Mouse (Mus musculus) hindbrain, embryonic 16.5 days (tissue): Measurements from ENCODE around the gene Ap5z1. TPM values are rescaled to one million over a fixed set of nuclear protein-coding genes. Genes with fewer than 3 reads are reported as not detected.
A peak's percentile ranks its signal among the peaks of the same experiment; 100 is the strongest.

Source experiments
- ATAC-seq: fragments of 200-750 bp; cut with Nextera tagmentation; 2 replicates; pipeline ENCODE4 v1.8.0; 2017; ENCODE audit warnings: moderate TSS enrichment, moderate library complexity
- H3K27ac ChIP-seq: fragments of 300-500 bp; sonication (generic); 2 replicates; pipeline ENCODE4 v1.5.1; 2014; ENCODE audit warnings: low read depth, mild to moderate bottlenecking, control low read depth, low read length, moderate library complexity
- H3K27me3 ChIP-seq: fragments of 300-500 bp; sonication (generic); replicated peaks from 2 replicates; pipeline ENCODE4 v1.6.1; 2014; ENCODE audit warnings: low read length; ENCODE audit not compliant: control insufficient read depth, insufficient read depth
- H3K36me3 ChIP-seq: fragments of 300-500 bp; sonication (generic); 2 replicates; pipeline ENCODE4 v1.6.1; 2014; ENCODE audit warnings: mild to moderate bottlenecking, low read length, moderate library complexity, mixed read lengths; ENCODE audit not compliant: control insufficient read depth, insufficient read depth
- H3K4me1 ChIP-seq: fragments of 300-500 bp; sonication (generic); 2 replicates; pipeline ENCODE4 v1.6.1; 2014; ENCODE audit warnings: low read depth, low read length; ENCODE audit not compliant: control insufficient read depth, insufficient read depth
- H3K4me2 ChIP-seq: fragments of 300-500 bp; sonication (generic); 2 replicates; pipeline ENCODE4 v1.6.1; 2014; ENCODE audit warnings: mild to moderate bottlenecking, low read length, control low read depth, moderate library complexity
- H3K4me3 ChIP-seq: fragments of 300-500 bp; sonication (generic); 2 replicates; pipeline ENCODE4 v1.5.1; 2014; ENCODE audit warnings: mild to moderate bottlenecking, low read length, control low read depth, moderate library complexity
- H3K9ac ChIP-seq: fragments of 300-500 bp; sonication (generic); 2 replicates; pipeline ENCODE4 v1.6.1; 2014; ENCODE audit warnings: low read depth, mild to moderate bottlenecking, control low read depth, low read length, moderate library complexity
- H3K9me3 ChIP-seq: fragments of 300-500 bp; sonication (generic); 2 replicates; pipeline ENCODE4 v1.6.1; 2014; ENCODE audit warnings: mild to moderate bottlenecking, low read length, moderate library complexity; ENCODE audit not compliant: control insufficient read depth
- WGBS: fragments of 180-500 bp; shearing (Covaris S2); extraction: QIAGEN DNeasy Blood & Tissue Kit; methylation state at CpG from one replicate; pipeline ENCODE4 v1.1.7; 2014; 5-methylcytosine and 5-hydroxymethylcytosine counted together
- polyA plus RNA-seq: library from polyadenylated mRNA; unstranded; fragments of >200 nt; fragmentation: Nextera tagmentation; extraction: Ambion mirVana; gene quantifications from 2 replicates; pipeline ENCODE4 v1.2.1, GENCODE M21; 2015

Gene Ap5z1
- polyA plus RNA-seq = 12.3 and 13.7 TPM in 2 replicates

- peak within 1 kb of the TSS; percentile 85 for H3K4me3 ChIP-seq
- H3K27me3 ChIP-seq = no peaks in the 10 kb centered on the region
- peaks cover 10% of the 10 kb centered on the region for H3K36me3 ChIP-seq
- peak within 1 kb of the TSS; percentile 92 for H3K4me2 ChIP-seq
- peaks cover 14% of the 10 kb centered on the region for H3K4me1 ChIP-seq
- no peaks in the 10 kb centered on the region for H3K9me3 ChIP-seq
- WGBS = 1% methylated on average over 60 of the region's 60 CpGs
- peak within 1 kb of the TSS; percentile 79 for H3K9ac ChIP-seq
- H3K27ac ChIP-seq = peak within 1 kb of the TSS; percentile 90
- ATAC-seq = peak; percentile 91
These were observed at the start of gene Ap5z1 for GRCm38 (mm10) chr5:142463461-142464454. Gene Ap5z1 (plus strand): TSS chr5:142463944.

- H3K4me3 ChIP-seq = no peak overlapping the region
- H3K4me2 ChIP-seq = no peak overlapping the region
- H3K36me3 ChIP-seq = no peaks in the 10 kb centered on the region
- no peak overlapping the region for H3K9ac ChIP-seq
- H3K27ac ChIP-seq = no peak overlapping the region
- no peaks in the 10 kb centered on the region for H3K9me3 ChIP-seq
- WGBS = 57% methylated on average over 6 of the region's 6 CpGs
- peaks cover 13% of the 10 kb centered on the region for H3K4me1 ChIP-seq
- H3K27me3 ChIP-seq = no peaks in the 10 kb centered on the region
- ATAC-seq = no peak
These were observed 48.3 kb upstream of the Ap5z1 start for GRCm38 (mm10) chr5:142415401-142415800.

- Histone ChIP-seq H3K27ac (no peak overlapping the region), H3K9me3 (no peaks in the 10 kb centered on the region), H3K4me3 (no peak overlapping the region), H3K4me1 (peaks cover 13% of the 10 kb centered on the region), H3K4me2 (no peak overlapping the region), H3K36me3 (no peaks in the 10 kb centered on the region), H3K27me3 (no peaks in the 10 kb centered on the region), H3K9ac (no peak overlapping the region)
- no peak for ATAC-seq
- WGBS = 28% methylated on average over 14 of the region's 14 CpGs
These were observed 47.5 kb upstream of the Ap5z1 start for GRCm38 (mm10) chr5:142416070-142416775.

- Histone ChIP-seq H3K36me3 (no peaks in the 10 kb centered on the region), H3K27me3 (no peaks in the 10 kb centered on the region), H3K4me2 (no peak overlapping the region), H3K9me3 (no peaks in the 10 kb centered on the region), H3K4me1 (peaks cover 13% of the 10 kb centered on the region), H3K27ac (no peak overlapping the region), H3K4me3 (no peak overlapping the region), H3K9ac (no peak overlapping the region)
- no peak for ATAC-seq
- WGBS = 72% methylated on average over 3 of the region's 3 CpGs
These were observed 46.6 kb upstream of the Ap5z1 start for GRCm38 (mm10) chr5:142417104-142417503.

GRCm38 (mm10) chr5:142417876-142418275 lies 45.9 kb upstream of the Ap5z1 start:
- H3K4me1 ChIP-seq = peaks cover 11% of the 10 kb centered on the region
- H3K4me2 ChIP-seq = no peak overlapping the region
- H3K36me3 ChIP-seq = no peaks in the 10 kb centered on the region
- H3K27me3 ChIP-seq = no peaks in the 10 kb centered on the region
- no peak overlapping the region for H3K9ac ChIP-seq
- WGBS = 77% methylated on average over 9 of the region's 9 CpGs
- H3K27ac ChIP-seq = no peak overlapping the region
- no peak for ATAC-seq
- H3K9me3 ChIP-seq = no peaks in the 10 kb centered on the region
- no peak overlapping the region for H3K4me3 ChIP-seq

- 94% methylated on average over 4 of the region's 4 CpGs for WGBS
- H3K27ac ChIP-seq = no peak overlapping the region
- H3K9me3 ChIP-seq = no peaks in the 10 kb centered on the region
- no peak for ATAC-seq
- H3K4me1 ChIP-seq = peaks cover 13% of the 10 kb centered on the region
- no peak overlapping the region for H3K4me3 ChIP-seq
- H3K36me3 ChIP-seq = no peaks in the 10 kb centered on the region
- no peaks in the 10 kb centered on the region for H3K27me3 ChIP-seq
- H3K4me2 ChIP-seq = no peak overlapping the region
- no peak overlapping the region for H3K9ac ChIP-seq
These were observed 45.3 kb upstream of the Ap5z1 start for GRCm38 (mm10) chr5:142418419-142418818.

GRCm38 (mm10) chr5:142420317-142420716 lies 43.4 kb upstream of the Ap5z1 start:
- H3K27ac ChIP-seq = no peak overlapping the region
- peaks cover 19% of the 10 kb centered on the region for H3K4me1 ChIP-seq
- no peaks in the 10 kb centered on the region for H3K36me3 ChIP-seq
- H3K27me3 ChIP-seq = no peaks in the 10 kb centered on the region
- no peak for ATAC-seq
- H3K9me3 ChIP-seq = no peaks in the 10 kb centered on the region
- no peak overlapping the region for H3K4me3 ChIP-seq
- H3K9ac ChIP-seq = no peak overlapping the region
- 94% methylated on average over 4 of the region's 4 CpGs for WGBS
- H3K4me2 ChIP-seq = no peak overlapping the region

GRCm38 (mm10) chr5:142420920-142421319 lies 42.8 kb upstream of the Ap5z1 start:
- H3K36me3 ChIP-seq = no peaks in the 10 kb centered on the region
- no peak overlapping the region for H3K9ac ChIP-seq
- H3K4me1 ChIP-seq = peaks cover 17% of the 10 kb centered on the region
- no peak overlapping the region for H3K4me2 ChIP-seq
- WGBS = 60% methylated on average over 9 of the region's 9 CpGs
- no peak overlapping the region for H3K4me3 ChIP-seq
- no peaks in the 10 kb centered on the region for H3K27me3 ChIP-seq
- no peaks in the 10 kb centered on the region for H3K9me3 ChIP-seq
- no peak overlapping the region for H3K27ac ChIP-seq
- no peak for ATAC-seq

- peaks cover 20% of the 10 kb centered on the region for H3K4me1 ChIP-seq
- no peak overlapping the region for H3K27ac ChIP-seq
These were observed 41.9 kb upstream of the Ap5z1 start for GRCm38 (mm10) chr5:142421886-142422285.

More at GRCm38 (mm10) chr5:142421886-142422285, 41.9 kb upstream of the Ap5z1 start:
- H3K4me2 ChIP-seq = no peak overlapping the region
- 87% methylated on average over 5 of the region's 5 CpGs for WGBS
- no peaks in the 10 kb centered on the region for H3K9me3 ChIP-seq
- H3K36me3 ChIP-seq = no peaks in the 10 kb centered on the region
- no peak for ATAC-seq
- no peaks in the 10 kb centered on the region for H3K27me3 ChIP-seq
- no peak overlapping the region for H3K9ac ChIP-seq
- H3K4me3 ChIP-seq = no peak overlapping the region
